Mouse (Mus musculus) lung, postnatal 10 days (tissue): ENCODE results near the gene Agrp.

ENCODE experiments used
- DNase-seq: peaks from one replicate; pipeline ENCODE4 v3.0.0; 2021

The Agrp gene

GRCm38 (mm10) chr8:105517346-105517745 lies 119.8 kb downstream of the Agrp start:
- no peak for DNase-seq
